Mouse (Mus musculus) embryonic fibroblast, embryonic 13.5 days (primary cell): ENCODE data around the gene 9130019O22Rik.

ENCODE experiments used
- CTCF ChIP-seq: IDR thresholded peaks from 2 replicates; pipeline ENCODE4 v1.5.1; 2011; ENCODE audit warnings: mild to moderate bottlenecking, control low read depth, low read length, moderate library complexity, borderline replicate concordance; ENCODE audit not compliant: insufficient read depth
- POLR2A ChIP-seq: IDR thresholded peaks from 2 replicates; pipeline ENCODE4 v1.6.1; 2011; ENCODE audit warnings: low read depth, mild to moderate bottlenecking, control low read depth, low read length, moderate library complexity

DNA sequence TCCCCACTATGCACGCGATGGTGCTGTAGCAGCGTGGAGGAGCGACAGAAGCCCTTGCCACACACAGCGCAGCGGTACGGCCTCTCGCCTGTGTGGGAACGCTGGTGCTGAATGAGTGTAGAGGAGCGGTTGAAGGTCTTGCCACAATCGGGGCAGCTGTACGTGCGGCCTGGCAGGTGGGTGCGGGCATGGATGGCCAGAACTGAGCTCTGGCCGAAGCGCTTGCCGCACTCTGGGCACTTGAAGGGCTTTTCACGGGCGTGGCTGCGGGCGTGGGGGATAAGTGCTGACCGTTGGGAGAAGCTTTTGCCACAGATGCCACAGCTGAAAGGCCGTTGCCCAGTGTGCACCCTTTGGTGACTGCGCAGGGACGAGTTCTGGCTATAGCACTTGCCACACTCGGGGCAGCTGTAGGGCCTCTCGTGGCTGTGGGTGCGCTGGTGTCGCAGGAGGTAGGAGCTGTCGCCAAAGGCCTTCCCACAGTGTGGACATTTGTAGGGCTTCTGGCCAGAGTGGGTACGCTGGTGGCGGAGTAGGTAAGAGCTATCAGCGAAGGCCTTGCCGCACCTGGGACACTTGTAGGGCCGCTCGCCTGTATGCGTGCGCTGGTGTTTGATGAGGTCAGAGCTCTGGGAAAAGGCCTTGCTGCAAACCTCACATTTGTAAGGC lies 43.5 kb downstream of the 9130019O22Rik start:
- no peak for TF ChIP-seq POLR2A
- TF ChIP-seq CTCF = no peak
